ENCODE assay signal across 19 mouse cellular contexts in genomic region chr6:119332111-119332510, GRCm38 (mm10). TPM values are rescaled to one million over a fixed set of nuclear protein-coding genes. Genes with fewer than 3 reads are reported as not detected.
DNase-seq lines count a peak whose midpoint lies in the region; ATAC-seq and TF ChIP-seq lines count a peak whose summit lies in the region.
"Had no signal": no experiment of that assay in that cellular context is flagged by ENCODE, and none has a peak within 500 bp of the region (broad histone marks: within the 10 kb centered on the region; RNA-seq: fewer than 3 reads in every experiment).

No protein-coding gene starts in this region.

- H3K27me3 ChIP-seq in lung, embryonic 14.5 days (ENCODE audit: insufficient read depth, low read length) = peaks cover 36% of the 10 kb centered on the region
- H3K27me3 ChIP-seq in lung, postnatal 0 days (replicated peaks; ENCODE audit: insufficient read depth, low read length) = peaks cover 26% of the 10 kb centered on the region

- DNase-seq in lung, embryonic 14.5 days = peak; percentile 26
- DNase-seq in lung, adult 2 months = no peak
- peak; percentile 57 for DNase-seq in brain, adult 2 months (ENCODE audit: low read depth, low spot score)
- peak; percentile 51 for DNase-seq in lung, postnatal 0 days (ENCODE audit: low spot score)
- no peak for DNase-seq in cerebellum, adult 18-20 months
- DNase-seq in right cerebral cortex, postnatal 4 days = no peak
- DNase-seq in spleen, postnatal 14 days (ENCODE audit: low spot score in 2 of 2) = no peak
- DNase-seq: cerebellum, postnatal 10 days; heart, adult 18-20 months; left cerebral cortex, postnatal 4 days; midbrain, embryonic 14.5 days had no signal

- no peaks in the 10 kb centered on the region for H3K9me3 ChIP-seq in lung, embryonic 14.5 days (ENCODE audit: low read depth, low read length)
- H3K9me3 ChIP-seq in lung, postnatal 0 days (ENCODE audit: low read length) = no peaks in the 10 kb centered on the region
- H3K9me3 ChIP-seq: forebrain, embryonic 15.5 days had no signal

- TF ChIP-seq CTCF in lung, embryonic 14.5 days (IDR thresholded peaks at IDR 0.05; ENCODE audit: low read depth) = no peak
- no peak for TF ChIP-seq CTCF in lung, adult 2 months (IDR thresholded peaks at IDR 0.05; ENCODE audit: insufficient read depth, low read length)
- TF ChIP-seq CTCF in lung, postnatal 0 days (IDR thresholded peaks at IDR 0.05) = no peak

- ATAC-seq in lung, embryonic 14.5 days (ENCODE audit: insufficient read depth) = no peak
- ATAC-seq in lung, postnatal 0 days = peak; percentile 36
- ATAC-seq: activated CD4-positive, CD25-positive, alpha-beta regulatory T cell, adult 4 months; CD4-positive, CD25-positive, alpha-beta regulatory T cell, adult 4 months; forebrain, embryonic 15.5 days; hindbrain, postnatal 0 days had no signal

- H3K4me3 ChIP-seq in lung, embryonic 14.5 days (ENCODE audit: low read depth, low read length) = no peak overlapping the region
- no peak overlapping the region for H3K4me3 ChIP-seq in lung, adult 2 months (replicated peaks; ENCODE audit: extremely low read depth, low read depth, low read length)
- H3K4me3 ChIP-seq in lung, postnatal 0 days (ENCODE audit: low read depth, low read length) = no peak overlapping the region
- H3K4me3 ChIP-seq: erythroblast, embryonic 14.5 days; forebrain, embryonic 15.5 days; layer of hippocampus, adult 2 months had no signal

- H3K4me1 ChIP-seq in lung, embryonic 14.5 days (ENCODE audit: insufficient read depth) = peaks cover 4% of the 10 kb centered on the region; the same call in 1 of the 2 replicates
- H3K4me1 ChIP-seq in lung, adult 2 months (ENCODE audit: control insufficient read depth, insufficient read depth, low read length) = peaks cover 9% of the 10 kb centered on the region; the same call in 1 of the 2 replicates
- peaks cover 4% of the 10 kb centered on the region; the same call in 1 of the 2 replicates for H3K4me1 ChIP-seq in lung, postnatal 0 days (ENCODE audit: insufficient read depth, low read depth, low read length)

- no peaks in the 10 kb centered on the region for H3K36me3 ChIP-seq in lung, embryonic 14.5 days (ENCODE audit: insufficient read depth)
- H3K36me3 ChIP-seq in lung, postnatal 0 days (ENCODE audit: insufficient read depth, low read length) = no peaks in the 10 kb centered on the region
- H3K36me3 ChIP-seq: forebrain, embryonic 15.5 days had no signal

- H3K4me2 ChIP-seq in lung, embryonic 14.5 days = no peak overlapping the region
- no peak overlapping the region for H3K4me2 ChIP-seq in lung, postnatal 0 days (replicated peaks; ENCODE audit: low read depth, low read length)
- H3K4me2 ChIP-seq: forebrain, embryonic 15.5 days had no signal

- no peak overlapping the region for H3K27ac ChIP-seq in lung, embryonic 14.5 days (ENCODE audit: low read depth)
- no peak overlapping the region for H3K27ac ChIP-seq in lung, postnatal 0 days (ENCODE audit: low read length)
- H3K27ac ChIP-seq: forebrain, embryonic 15.5 days; kidney, postnatal 0 days; layer of hippocampus, adult 2 months; liver, embryonic 14.5 days had no signal

- TF ChIP-seq POLR2A in lung, adult 2 months (IDR thresholded peaks at IDR 0.05; ENCODE audit: borderline replicate concordance, extremely low read depth, low read depth, low read length) = no peak

- no peak for TF ChIP-seq EP300 in lung, postnatal 0 days (IDR thresholded peaks at IDR 0.05)

- H3K9ac ChIP-seq in lung, embryonic 14.5 days = no peak overlapping the region
- no peak overlapping the region for H3K9ac ChIP-seq in lung, postnatal 0 days (replicated peaks; ENCODE audit: low read depth)
- H3K9ac ChIP-seq: forebrain, embryonic 15.5 days; liver, embryonic 14.5 days had no signal

- 10% methylated on average over 1 of the region's 1 CpGs for WGBS in lung, embryonic 14.5 days
- 28% methylated on average over 1 of the region's 1 CpGs for WGBS in lung, adult 2 months
- 10% methylated on average over 1 of the region's 1 CpGs for WGBS in lung, postnatal 0 days

RNA-seq across cellular contexts. Expression of gene Lrtm2, which starts 1.5 kb away (rescaled TPM):
- polyA plus RNA-seq in lung, embryonic 14.5 days (2014; fragmentation: Nextera tagmentation; extraction: Ambion mirVana) = 0.05 and 0.16 TPM in 2 replicates
- 10.1 and 11.5 TPM in 2 replicates for polyA plus RNA-seq in lung, adult 2 months (2012; rRNA removed)
- 0.20 and 0.29 TPM in 2 replicates for polyA plus RNA-seq in lung, postnatal 0 days (2015; fragmentation: Nextera tagmentation; extraction: Ambion mirVana)
- polyA plus RNA-seq: activated CD4-positive, CD25-positive, alpha-beta regulatory T cell, adult 4 months; erythroblast, embryonic 14.5 days had no signal

Comparison
In these comparisons a context has a peak if more than half of its experiments do, and no peak if none do; other contexts are left out.
1. DNase-seq: peak in lung, embryonic 14.5 days (single experiment), brain, adult 2 months (single experiment) and lung, postnatal 0 days (single experiment); none in lung, adult 2 months (single experiment), cerebellum, adult 18-20 months (0 of 2), right cerebral cortex, postnatal 4 days (single experiment) and spleen, postnatal 14 days (0 of 2).